In the genomic region with DNA sequence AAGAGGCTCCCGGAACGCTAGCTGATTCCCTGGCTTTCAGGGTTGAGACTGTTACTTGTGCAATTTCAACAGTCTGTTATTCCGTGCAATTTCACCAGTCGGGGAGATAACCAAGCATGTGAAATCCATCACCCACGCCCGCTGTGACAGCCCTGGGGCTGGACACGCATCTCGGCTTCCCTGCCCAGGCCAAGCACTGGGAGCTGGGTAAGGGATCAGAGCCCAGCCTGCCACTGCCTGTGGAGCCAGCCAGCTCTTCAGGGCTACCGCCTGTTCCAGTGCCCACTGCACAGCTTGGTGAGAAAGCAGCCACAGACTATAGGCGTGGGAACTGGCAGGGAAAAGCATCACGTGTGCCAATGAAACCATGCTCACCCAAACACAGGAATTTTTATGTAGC, we compare ENCODE assay signal across 7 mouse cellular contexts.
DNase-seq lines count a peak whose midpoint lies in the region; ATAC-seq and TF ChIP-seq lines count a peak whose summit lies in the region.

No protein-coding gene starts in this region.

- peak; percentile 70 to 84 for DNase-seq in cerebellum, adult 2 months
- DNase-seq in cerebellum, postnatal 36 days: peak; percentile 68 to 71
- DNase-seq in layer of hippocampus, adult 2 months (ENCODE audit: low spot score in 2 of 2): peak; percentile 54
- DNase-seq in lung, postnatal 25 days (ENCODE audit: low spot score): peak; percentile 64
- no peak for DNase-seq in adrenal gland, postnatal 36 days
- DNase-seq in Muller cell, postnatal 12 days (ENCODE audit: inconsistent ontology term): no peak
- no peak for DNase-seq in liver, postnatal 0 days

- no peak overlapping the region for H3K27ac ChIP-seq in cerebellum, adult 2 months (ENCODE audit: insufficient read depth, low read length)
- H3K27ac ChIP-seq in layer of hippocampus, adult 2 months: 0 out of 2 replicates have a peak overlapping the region, but pooled peaks have one; percentile 21
- no peak overlapping the region for H3K27ac ChIP-seq in liver, postnatal 0 days (ENCODE audit: low read depth)

- H3K4me1 ChIP-seq in cerebellum, adult 2 months (ENCODE audit: control insufficient read depth, insufficient read depth, low read length): peaks cover 28% of the 10 kb centered on the region
- H3K4me1 ChIP-seq in liver, postnatal 0 days (ENCODE audit: insufficient read depth): no peaks in the 10 kb centered on the region

- 11% methylated on average over 11 of the region's 11 CpGs for whole genome bisulfite sequencing in cerebellum, adult 2 months
- 83% methylated on average over 11 of the region's 11 CpGs for WGBS in liver, postnatal 0 days (ENCODE audit: insufficient replicate concordance)

- H3K9me3 ChIP-seq in liver, postnatal 0 days (ENCODE audit: low read length): no peaks in the 10 kb centered on the region

- H3K9ac ChIP-seq in liver, postnatal 0 days (replicated peaks): no peak overlapping the region

- H3K4me2 ChIP-seq in liver, postnatal 0 days (ENCODE audit: low read depth, low read length): no peak overlapping the region

- no peak for TF ChIP-seq POLR2A in cerebellum, adult 2 months (IDR thresholded peaks at IDR 0.05; ENCODE audit: borderline replicate concordance, insufficient read depth, low read length)

- no peaks in the 10 kb centered on the region for H3K27me3 ChIP-seq in cerebellum, adult 2 months (ENCODE audit: control insufficient read depth, insufficient read depth, low read length)
- H3K27me3 ChIP-seq in liver, postnatal 0 days (ENCODE audit: insufficient read depth, low read length): no peaks in the 10 kb centered on the region

- TF ChIP-seq EP300 in liver, postnatal 0 days (IDR thresholded peaks at IDR 0.05; ENCODE audit: low read depth): no peak

- no peak overlapping the region for H3K4me3 ChIP-seq in cerebellum, adult 2 months (replicated peaks; ENCODE audit: insufficient read depth, low read depth, low read length)
- no peak overlapping the region for H3K4me3 ChIP-seq in layer of hippocampus, adult 2 months
- H3K4me3 ChIP-seq in liver, postnatal 0 days (ENCODE audit: low read depth, low read length): no peak overlapping the region

- peaks cover 34% of the 10 kb centered on the region for H3K36me3 ChIP-seq in liver, postnatal 0 days (replicated peaks; ENCODE audit: insufficient read depth, low read length)

- no peak for ATAC-seq in liver, postnatal 0 days

- TF ChIP-seq CTCF in cerebellum, adult 2 months (IDR thresholded peaks at IDR 0.05; ENCODE audit: borderline replicate concordance, insufficient read depth, low read depth, low read length): no peak
- TF ChIP-seq CTCF in layer of hippocampus, adult 2 months (conservative IDR thresholded peaks at IDR 0.05): no peak
- TF ChIP-seq CTCF in liver, postnatal 0 days (IDR thresholded peaks at IDR 0.05; ENCODE audit: low read depth): no peak

Comparison
In these comparisons a context has a peak if more than half of its experiments do, and no peak if none do; other contexts are left out.
1. DNase-seq: peak in cerebellum, adult 2 months (2 of 2), cerebellum, postnatal 36 days (2 of 2), layer of hippocampus, adult 2 months (2 of 2) and lung, postnatal 25 days (single experiment); none in adrenal gland, postnatal 36 days (0 of 2), Muller cell, postnatal 12 days (single experiment) and liver, postnatal 0 days (single experiment).